Mouse (Mus musculus) retina, postnatal 1 day (tissue): ENCODE measurements around the gene Cnot3.
"Not testable (repeated sequence)": the region's sequence is repeated elsewhere in the genome, so short reads cannot be mapped to it uniquely, and the experiment has no call there.

Experiments
- DNase-seq: peaks from one replicate; pipeline ENCODE4 v3.0.0-alpha.2; 2012

Gene Cnot3

GRCm38 (mm10) chr7:3644672-3645487 lies at the start of gene Cnot3:
TSS of gene Cnot3 (plus strand) at chr7:3645268.
- DNase-seq = peak; percentile 100

GRCm38 (mm10) chr7:3597755-3598154 lies 47.3 kb upstream of the Cnot3 start:
- DNase-seq = not testable (repeated sequence)

- DNase-seq = peak; percentile 88
These were observed 43.9 kb upstream of the Cnot3 start for GRCm38 (mm10) chr7:3601119-3601518.

GRCm38 (mm10) chr7:3606798-3607197 lies 38.3 kb upstream of the Cnot3 start:
- DNase-seq = peak; percentile 51

- no peak for DNase-seq
These were observed 37.7 kb upstream of the Cnot3 start for GRCm38 (mm10) chr7:3607391-3607790.

GRCm38 (mm10) chr7:3608668-3609067 lies 36.4 kb upstream of the Cnot3 start:
- no peak for DNase-seq

GRCm38 (mm10) chr7:3609082-3609481 lies 36.0 kb upstream of the Cnot3 start:
- no peak for DNase-seq

- DNase-seq = no peak
These were observed 34.6 kb upstream of the Cnot3 start for GRCm38 (mm10) chr7:3610437-3610836.

- no peak for DNase-seq
These were observed 34.1 kb upstream of the Cnot3 start for GRCm38 (mm10) chr7:3611006-3611405.

GRCm38 (mm10) chr7:3614021-3614420 lies 31.0 kb upstream of the Cnot3 start:
- no peak for DNase-seq

GRCm38 (mm10) chr7:3616057-3616388 lies 29.0 kb upstream of the Cnot3 start, which contains the start of gene Oscar:
TSS of gene Oscar (minus strand) at chr7:3616157.
- no peak for DNase-seq

- DNase-seq = no peak
These were observed 28.5 kb upstream of the Cnot3 start for GRCm38 (mm10) chr7:3616389-3617241.

- DNase-seq = peak; percentile 95
These were observed 27.6 kb upstream of the Cnot3 start, which contains the start of gene Ndufa3 for GRCm38 (mm10) chr7:3617242-3617995. TSS of gene Ndufa3 (plus strand) at chr7:3617373.

GRCm38 (mm10) chr7:3629030-3629429 lies 16.0 kb upstream of the Cnot3 start:
- DNase-seq = no peak

- peak; percentile 98 for DNase-seq
These were observed 15.3 kb upstream of the Cnot3 start, which contains the start of the genes Tfpt and Prpf31 for GRCm38 (mm10) chr7:3629543-3630477. TSS of gene Tfpt (minus strand) at chr7:3629929. TSS of gene Prpf31 (plus strand) at chr7:3629985.

- no peak for DNase-seq
These were observed 14.6 kb upstream of the Cnot3 start for GRCm38 (mm10) chr7:3630478-3630815.

GRCm38 (mm10) chr7:3643412-3643811 lies 1.7 kb upstream of the Cnot3 start:
- DNase-seq = no peak

- DNase-seq = no peak
These were observed 1.2 kb upstream of the Cnot3 start for GRCm38 (mm10) chr7:3643843-3644242.

GRCm38 (mm10) chr7:3644348-3644671 lies 758 bp upstream of the Cnot3 start:
- no peak for DNase-seq

GRCm38 (mm10) chr7:3645488-3646025 lies 489 bp downstream of the Cnot3 start:
- no peak for DNase-seq

- no peak for DNase-seq
These were observed 1.1 kb downstream of the Cnot3 start for GRCm38 (mm10) chr7:3646188-3646587.

- no peak for DNase-seq
These were observed 1.6 kb downstream of the Cnot3 start for GRCm38 (mm10) chr7:3646641-3647040.
